Mouse (Mus musculus): Measurements from ENCODE around the gene Taar7a. TPM values are rescaled to one million over a fixed set of nuclear protein-coding genes. Genes with fewer than 3 reads are reported as not detected.

Gene Taar7a
- total RNA-seq, 2 experiments from 2014 or later = not detected

DNA sequence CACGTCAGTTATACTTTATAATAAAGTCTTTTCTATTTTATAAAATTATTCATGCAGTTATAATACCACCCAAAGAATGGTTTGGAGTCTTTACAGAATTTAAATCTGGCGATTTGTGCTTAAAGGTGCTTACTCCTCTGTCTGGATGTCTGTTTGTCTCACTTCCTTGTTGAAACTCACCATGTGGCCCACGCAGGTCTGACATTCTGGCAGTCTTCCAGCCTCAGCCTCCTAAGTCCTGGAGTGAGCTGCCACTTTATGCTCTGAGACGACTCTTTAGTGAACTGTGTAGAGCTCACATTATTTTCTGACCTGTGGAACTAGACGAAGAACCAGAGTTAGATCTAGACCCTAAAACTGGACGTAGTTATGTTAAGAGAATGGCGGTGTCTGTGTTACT lies 45.3 kb downstream of the Taar7a start:
- no peak for DNase-seq (ENCODE audit: low spot score)

DNA sequence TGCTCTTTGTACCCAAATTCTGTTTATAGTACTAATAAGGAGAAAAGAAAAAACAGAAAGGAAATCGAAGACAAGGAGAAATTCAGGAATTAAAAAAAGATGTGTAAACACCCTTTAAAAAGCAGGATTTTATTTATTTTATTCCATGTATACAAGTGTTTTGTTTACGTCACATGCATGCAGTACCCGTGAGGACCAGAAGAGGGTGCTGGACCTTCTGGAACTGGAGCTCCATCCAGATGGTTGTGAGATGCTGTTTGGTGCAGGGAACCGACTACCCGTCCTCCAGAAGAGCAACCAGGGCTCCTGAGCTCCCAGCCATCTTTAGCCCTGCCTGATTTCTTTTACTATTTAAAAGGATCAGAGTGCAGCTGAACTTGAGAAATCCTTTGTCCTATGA lies 50.8 kb downstream of the Taar7a start:
- no peak for DNase-seq (ENCODE audit: low spot score)

Other genes starting within 250 kb of the Taar7a start
- gene Rps12, start 206.2 kb downstream of the Taar7a start, total RNA-seq (2021) = 100 to 1,000 TPM; 183 to 193 TPM
- gene Slc18b1, start 196.5 kb downstream of the Taar7a start, total RNA-seq (2021) = 1 to 10 TPM; 4.2 to 7.3 TPM
- under 1 TPM in 1 of 2 experiments, not detected in 1; 0.25 TPM for gene Vnn3, start 142.0 kb downstream of the Taar7a start, total RNA-seq (2021)
- gene Vnn1, start 98.8 kb downstream of the Taar7a start, total RNA-seq (2021) = under 1 TPM; 0.09 to 0.11 TPM
- not detected for gene Taar1, start 73.1 kb downstream of the Taar7a start, total RNA-seq (2021)
- gene Taar2, start 54.9 kb downstream of the Taar7a start, total RNA-seq (2021) = not detected
- gene Taar3, start 43.9 kb downstream of the Taar7a start, total RNA-seq (2021) = not detected
- gene Taar4, start 33.0 kb downstream of the Taar7a start, total RNA-seq (2021) = not detected
- not detected for gene Taar5, start 22.8 kb downstream of the Taar7a start, total RNA-seq (2021)
- gene Taar6, start 7.8 kb downstream of the Taar7a start, total RNA-seq (2021) = not detected
- not detected for gene Taar7b, start 6.5 kb upstream of the Taar7a start, total RNA-seq (2021)
- not detected for gene Taar7d, start 33.7 kb upstream of the Taar7a start, total RNA-seq (2021)
- gene Taar7e, start 44.1 kb upstream of the Taar7a start, total RNA-seq (2021) = not detected
- not detected for gene Taar7f, start 56.0 kb upstream of the Taar7a start, total RNA-seq (2021)
- gene Taar8a, start 83.0 kb upstream of the Taar7a start, total RNA-seq (2021) = not detected
- not detected for gene Taar8b, start 98.8 kb upstream of the Taar7a start, total RNA-seq (2021)
- gene Taar8c, start 108.4 kb upstream of the Taar7a start, total RNA-seq (2021) = not detected
- gene Taar9, start 116.1 kb upstream of the Taar7a start, total RNA-seq (2021) = not detected
- gene Stx7, start 155.8 kb upstream of the Taar7a start, total RNA-seq (2021) = 10 to 100 TPM; 21.6 to 25.9 TPM
- under 1 TPM; 0.55 to 0.59 TPM for gene Moxd1, start 230.0 kb upstream of the Taar7a start, total RNA-seq (2021)